Mouse (Mus musculus) CH12.LX (cell line): ENCODE measurements around the gene Gstt1. TPM values are rescaled to one million over a fixed set of nuclear protein-coding genes. Genes with fewer than 3 reads are reported as not detected.

Source experiments
- DNase-seq: peaks from one replicate; pipeline ENCODE4 v3.0.0-alpha.2; 2013; ENCODE audit errors: extremely low read depth
- H3K27ac ChIP-seq: 2 replicates; pipeline ENCODE4 v1.5.1; 2012; ENCODE audit warnings: low read depth, mild to moderate bottlenecking, control low read depth, moderate library complexity; ENCODE audit not compliant: insufficient read depth
- H3K27me3 ChIP-seq: replicated peaks from 2 replicates; pipeline ENCODE3; 2012; ENCODE audit warnings: inconsistent platforms
- H3K36me3 ChIP-seq, 2 experiments: replicated peaks in 1 of 2; 2 replicates each; pipeline versions ENCODE3 to v1.6.1; 2012; ENCODE audit warnings: inconsistent platforms in 1 of 2, low read length in 1 of 2, mild to moderate bottlenecking in 1 of 2, mixed read lengths in 1 of 2, moderate library complexity in 1 of 2; ENCODE audit not compliant: control insufficient read depth in 1 of 2, insufficient read depth in 1 of 2
- H3K4me1 ChIP-seq, 2 experiments: 2 replicates each; pipeline ENCODE4 v1.6.1; 2012; ENCODE audit warnings: inconsistent platforms in 1 of 2, moderate library complexity in 1 of 2; ENCODE audit not compliant: insufficient read depth in 2 of 2, control insufficient read depth in 1 of 2
- H3K4me2 ChIP-seq: 2 replicates; pipeline ENCODE4 v1.6.1; 2012; ENCODE audit warnings: low read depth, mild to moderate bottlenecking, control low read depth; ENCODE audit not compliant: poor library complexity, insufficient read depth, severe bottlenecking
- H3K4me3 ChIP-seq, 3 experiments: fragments of 150-350 bp in 1 of 3; sonication (generic) in 1 of 3; replicated peaks in 1 of 3; 2 replicates each; pipeline versions ENCODE3 to v1.5.1; 2011 to 2012; ENCODE audit warnings: low read depth in 2 of 3, low read length in 2 of 3, mild to moderate bottlenecking in 2 of 3, moderate library complexity in 2 of 3, control low read depth in 1 of 3, improper control_type of control experiment in 1 of 3, inconsistent platforms in 1 of 3, mixed read lengths in 1 of 3; ENCODE audit not compliant: poor library complexity in 1 of 3
- H3K79me2 ChIP-seq: replicated peaks from 2 replicates; pipeline ENCODE4 v1.6.1; 2012; ENCODE audit warnings: mild to moderate bottlenecking, moderate library complexity; ENCODE audit not compliant: control insufficient read depth, poor library complexity, insufficient read depth, severe bottlenecking; ENCODE audit errors: extremely low read depth
- H3K9ac ChIP-seq: 2 replicates; pipeline ENCODE4 v1.6.1; 2012; ENCODE audit warnings: low read depth, mild to moderate bottlenecking, control low read depth, moderate library complexity; ENCODE audit not compliant: insufficient read depth
- H3K9me3 ChIP-seq: replicated peaks from 2 replicates; pipeline ENCODE3; 2012; ENCODE audit warnings: low read length, inconsistent platforms, mixed read lengths
- BHLHE40 ChIP-seq: IDR thresholded peaks from 2 replicates; pipeline ENCODE4 v1.6.1; 2011; ENCODE audit warnings: mild to moderate bottlenecking, low read depth, low read length, improper control_type of control experiment
- CHD2 ChIP-seq: IDR thresholded peaks from 2 replicates; pipeline ENCODE4 v1.6.1; 2011; ENCODE audit warnings: low read length, improper control_type of control experiment
- ELF1 ChIP-seq: IDR thresholded peaks from 2 replicates; pipeline ENCODE4 v1.6.1; 2014; ENCODE audit warnings: low read depth, mild to moderate bottlenecking, inconsistent platforms, low read length, improper control_type of control experiment
- GABPA ChIP-seq: IDR thresholded peaks from 2 replicates; pipeline ENCODE4 v1.6.1; 2012; ENCODE audit warnings: low read depth, low read length, improper control_type of control experiment, inconsistent platforms; ENCODE audit not compliant: insufficient replicate concordance
- JUND ChIP-seq: conservative IDR thresholded peaks from 2 replicates; pipeline ENCODE4 v1.6.1; 2011; ENCODE audit warnings: low read depth, low read length, improper control_type of control experiment
- KAT2A ChIP-seq: IDR thresholded peaks from 2 replicates; pipeline ENCODE4 v1.6.1; 2012; ENCODE audit warnings: low read length, improper control_type of control experiment, inconsistent platforms; ENCODE audit not compliant: insufficient replicate concordance
- MAFK ChIP-seq: IDR thresholded peaks from 2 replicates; pipeline ENCODE4 v1.6.1; 2011; ENCODE audit warnings: low read length, improper control_type of control experiment; ENCODE audit not compliant: insufficient replicate concordance
- MAZ ChIP-seq: IDR thresholded peaks from 2 replicates; pipeline ENCODE4 v1.6.1; 2012; ENCODE audit warnings: low read depth, mild to moderate bottlenecking, inconsistent platforms, low read length, improper control_type of control experiment, moderate library complexity
- MXI1 ChIP-seq: IDR thresholded peaks from 2 replicates; pipeline ENCODE4 v1.6.1; 2011; ENCODE audit warnings: mild to moderate bottlenecking, low read depth, low read length, improper control_type of control experiment
- PAX5 ChIP-seq: IDR thresholded peaks from 2 replicates; pipeline ENCODE4 v1.6.1; 2012; ENCODE audit warnings: low read length, inconsistent platforms, mixed read lengths
- POLR2A ChIP-seq: IDR thresholded peaks from 2 replicates; pipeline ENCODE4 v1.6.1; 2011; ENCODE audit warnings: low read depth, mild to moderate bottlenecking, improper control_type of control experiment, low read length
- POLR2AphosphoS2 ChIP-seq: IDR thresholded peaks from 2 replicates; pipeline ENCODE4 v1.6.1; 2011; ENCODE audit warnings: low read depth, low read length, improper control_type of control experiment
- SIN3A ChIP-seq: IDR thresholded peaks from 2 replicates; pipeline ENCODE4 v1.6.1; 2012; ENCODE audit warnings: low read length, improper control_type of control experiment, inconsistent platforms
- SMC3 ChIP-seq: IDR thresholded peaks from 2 replicates; pipeline ENCODE4 v1.6.1; 2011; ENCODE audit warnings: low read depth, low read length, improper control_type of control experiment
- TCF12 ChIP-seq: IDR thresholded peaks from 2 replicates; pipeline ENCODE4 v1.6.1; 2014; ENCODE audit warnings: low read depth, mild to moderate bottlenecking, inconsistent platforms, low read length, improper control_type of control experiment
- USF2 ChIP-seq: conservative IDR thresholded peaks from 2 replicates; pipeline ENCODE4 v1.6.1; 2011; ENCODE audit warnings: low read depth, low read length, improper control_type of control experiment
- ZMIZ1 ChIP-seq: IDR thresholded peaks from 2 replicates; pipeline ENCODE4 v1.6.1; 2012; ENCODE audit warnings: low read depth, mild to moderate bottlenecking, inconsistent platforms, low read length, improper control_type of control experiment
- dilution Hi-C: fragments of 300-500 bp; cut with MboI; formaldehyde crosslinking; loops from 2 replicates; pipeline ENCODE4 v1.14.3; 2020; ENCODE audit warnings: low sequenced_read_pairs; ENCODE audit not compliant: extremely low pct_unique_long_range_greater_than_20kb, extremely low pct_ligation_motif_present
- in situ Hi-C: fragments of 300-500 bp; cut with MboI; formaldehyde crosslinking; loops from 3 replicates; pipeline ENCODE4 v1.14.3; 2019; ENCODE audit warnings: low sequenced_read_pairs, low pct_ligation_motif_present, low pct_unique_long_range_greater_than_20kb, mixed read lengths
- polyA plus RNA-seq: library from polyadenylated mRNA; unstranded; fragments of >175 nt; gene quantifications from 2 replicates; pipeline ENCODE4 v1.2.1, GENCODE M21; 2012; ENCODE audit warnings: low read depth; ENCODE audit not compliant: insufficient read length
- total RNA-seq, 2 experiments: library from RNA; depleted of rRNA; stranded (reverse); fragments of 300-350 nt in 1 of 2; fragments of >200 nt in 1 of 2; gene quantifications; 2 replicates each; pipeline ENCODE4 v1.2.3; 2012 to 2014

Gene Gstt1
- total and polyA plus RNA-seq, 3 experiments: 2.9 to 50.9 (median 4.5) TPM

DNA sequence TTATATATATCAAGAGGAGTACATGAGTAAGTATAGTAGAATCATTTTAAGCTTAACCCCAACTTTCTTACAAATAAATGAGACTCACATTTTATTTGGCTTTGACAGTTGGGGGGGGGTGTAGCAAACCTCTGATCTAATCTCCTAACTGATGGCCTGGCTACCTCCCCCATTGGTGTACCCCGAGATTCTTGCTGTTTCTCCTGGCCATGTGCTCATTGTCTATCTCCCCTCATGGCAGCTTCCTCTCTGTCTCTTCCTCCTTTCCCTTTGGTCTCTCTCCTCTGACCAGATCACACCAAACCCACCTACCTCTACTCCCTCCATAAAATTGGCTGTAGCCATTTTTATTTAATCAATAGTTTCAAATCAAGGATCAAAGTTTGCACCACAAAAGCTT is 25.4 kb upstream of the Gstt1 start:
- H3K36me3 ChIP-seq: peaks cover 0 to 11% of the 10 kb centered on the region in 2 experiments
- in situ Hi-C loops (no loop called here), dilution Hi-C loops (no loop called here)
- no peak overlapping the region for H3K9ac ChIP-seq
- H3K27ac ChIP-seq: peak overlapping the region; percentile 92
- no peak overlapping the region for H3K4me2 ChIP-seq
- peaks cover 49% of the 10 kb centered on the region for H3K9me3 ChIP-seq
- DNase-seq: no peak
- no peak for TF ChIP-seq MXI1
- no peak for TF ChIP-seq KAT2A
- no peak for TF ChIP-seq BHLHE40
- no peak for TF ChIP-seq GABPA
- TF ChIP-seq POLR2A: no peak
- no peak for TF ChIP-seq MAFK
- no peak for TF ChIP-seq POLR2AphosphoS2
- TF ChIP-seq CHD2: no peak
- no peak for TF ChIP-seq USF2
- no peak for TF ChIP-seq SIN3A
- no peaks in the 10 kb centered on the region for H3K27me3 ChIP-seq
- H3K4me3 ChIP-seq: no peak overlapping the region
- peaks cover 0 to 39% of the 10 kb centered on the region in 2 experiments; a peak in 2 of 4 replicates for H3K4me1 ChIP-seq
- H3K79me2 ChIP-seq: no peaks in the 10 kb centered on the region

DNA sequence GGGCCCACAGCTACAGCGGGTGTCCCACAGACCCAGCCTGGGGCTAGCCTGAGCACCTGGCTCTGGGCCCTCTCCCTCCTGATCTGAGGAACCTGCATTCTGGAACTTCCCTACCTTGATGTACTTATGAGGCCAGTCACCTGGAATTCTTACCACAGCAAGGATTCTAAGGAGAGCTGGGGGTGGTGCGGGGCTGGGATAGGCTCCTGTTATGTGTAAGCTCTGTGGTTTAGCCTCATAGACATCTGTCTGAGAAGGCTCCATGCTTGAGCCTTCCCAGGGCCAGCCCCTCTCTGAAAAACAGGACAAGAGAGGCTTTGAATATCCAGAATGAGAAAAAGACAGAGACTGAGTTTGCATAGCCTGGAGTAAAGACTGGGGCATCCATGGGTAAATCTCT is 24.1 kb upstream of the Gstt1 start, which contains the start of gene Gstt4:
TSS of gene Gstt4 (minus strand) at position 101 of the 400 bp plus-strand sequence.
- H3K9ac ChIP-seq: no peak within 1 kb of the TSS
- no peaks in the 10 kb centered on the region for H3K79me2 ChIP-seq

DNA sequence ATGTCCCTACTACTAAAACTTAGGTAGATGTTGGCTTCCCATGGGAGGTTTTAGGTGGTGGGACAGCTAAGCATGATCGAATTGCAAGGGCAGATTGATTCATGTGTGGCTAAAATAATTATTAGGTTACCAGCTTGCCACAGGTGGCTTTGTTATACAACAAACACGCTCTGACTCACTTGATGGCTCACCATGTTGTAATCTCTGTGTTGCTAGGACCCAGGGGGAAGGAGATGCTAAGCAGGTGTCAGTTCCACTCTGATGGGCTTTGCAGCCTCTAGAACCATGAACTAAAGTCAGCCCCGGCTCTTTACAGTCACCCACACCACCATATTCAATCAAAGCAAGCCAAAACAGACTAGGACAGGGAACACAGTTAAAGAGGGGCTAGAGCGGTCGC is 21.5 kb upstream of the Gstt1 start:
- Histone ChIP-seq H3K27ac (no peak overlapping the region), H3K4me1 (peaks cover 0 to 17% of the 10 kb centered on the region in 2 experiments; a peak in 2 of 4 replicates), H3K79me2 (no peaks in the 10 kb centered on the region), H3K36me3 (peaks cover 0 to 1% of the 10 kb centered on the region in 2 experiments), H3K27me3 (no peaks in the 10 kb centered on the region), H3K4me3 (no peak overlapping the region), H3K4me2 (no peak overlapping the region), H3K9me3 (peaks cover 30% of the 10 kb centered on the region), H3K9ac (no peak overlapping the region)
- TF ChIP-seq SMC3 (no peak), TCF12 (no peak), MXI1 (no peak), BHLHE40 (no peak), PAX5 (no peak), JUND (no peak), MAZ (no peak), ZMIZ1 (no peak)
- in situ Hi-C loops: no loop called here
- DNase-seq: no peak
- dilution Hi-C loops: no loop called here

More for the DNA sequence above, 24.1 kb upstream of the Gstt1 start, which contains the start of gene Gstt4:
- no peak within 1 kb of the TSS for H3K27ac ChIP-seq
- in situ Hi-C loops: no loop called here
- TF ChIP-seq ELF1 (no peak), BHLHE40 (no peak), MAZ (no peak)
- peaks cover 44% of the 10 kb centered on the region for H3K9me3 ChIP-seq
- H3K27me3 ChIP-seq: no peaks in the 10 kb centered on the region
- H3K4me1 ChIP-seq: peaks cover 0 to 32% of the 10 kb centered on the region in 2 experiments; a peak in 2 of 4 replicates
- H3K4me3 ChIP-seq: no peak within 1 kb of the TSS
- no peak for DNase-seq
- dilution Hi-C loops: no loop called here
- no peak within 1 kb of the TSS for H3K4me2 ChIP-seq
- H3K36me3 ChIP-seq: peaks cover 0 to 5% of the 10 kb centered on the region in 2 experiments
